Mouse (Mus musculus): Measurements from ENCODE around the gene Gm7233. TPM values are rescaled to one million over a fixed set of nuclear protein-coding genes. Genes with fewer than 3 reads are reported as not detected.
"Not testable (repeated sequence)": the region's sequence is repeated elsewhere in the genome, so short reads cannot be mapped to it uniquely, and the experiment has no call there.

Gene Gm7233
- polyA plus RNA-seq (2012; rRNA removed) (not detected in 2 replicates), polyA plus RNA-seq (2014; fragmentation: Nextera tagmentation; extraction: Ambion mirVana) (not detected in 2 replicates)

DNA sequence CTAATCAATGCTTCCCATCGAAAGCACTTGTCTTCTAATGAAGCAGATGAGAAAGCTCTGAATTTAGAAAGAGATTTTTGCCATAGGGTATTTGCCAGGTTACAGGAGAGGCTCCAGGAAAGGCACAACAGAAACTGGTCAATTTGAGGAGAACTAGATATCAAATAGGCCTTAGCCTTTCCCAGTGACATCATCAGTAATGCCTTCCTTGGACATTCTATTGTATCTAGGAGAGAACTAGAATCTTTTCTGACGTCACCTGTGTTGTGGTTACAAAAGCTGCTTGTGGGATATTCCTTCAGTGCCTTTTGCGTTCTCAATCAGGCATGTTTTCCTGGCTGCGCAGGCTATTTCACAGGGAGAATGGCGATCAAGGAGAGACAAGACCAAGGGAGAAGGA lies at the start of gene Gm7233:
Gm7233 (plus strand) TSS at position 301 of the 400 bp plus-strand sequence.
- H3K4me1 ChIP-seq (ENCODE audit: control insufficient read depth, insufficient read depth, low read length); H3K36me3 ChIP-seq (ENCODE audit: control insufficient read depth, insufficient read depth, low read length); H3K9ac ChIP-seq (ENCODE audit: low read depth, low read length, severe bottlenecking); DNase-seq (ENCODE audit: low spot score); H3K27ac ChIP-seq (replicated peaks; ENCODE audit: low read depth, low read length); H3K9me3 ChIP-seq (ENCODE audit: control insufficient read depth, low read length); ATAC-seq (ENCODE audit: low FRiP score, low read depth); H3K27me3 ChIP-seq (ENCODE audit: control insufficient read depth, insufficient read depth, low read length); H3K4me3 ChIP-seq (replicated peaks; ENCODE audit: low read length); H3K4me2 ChIP-seq (replicated peaks; ENCODE audit: low read depth, low read length, severe bottlenecking): not testable (repeated sequence)
- WGBS: 74% methylated on average over 4 of the region's 5 CpGs

DNA sequence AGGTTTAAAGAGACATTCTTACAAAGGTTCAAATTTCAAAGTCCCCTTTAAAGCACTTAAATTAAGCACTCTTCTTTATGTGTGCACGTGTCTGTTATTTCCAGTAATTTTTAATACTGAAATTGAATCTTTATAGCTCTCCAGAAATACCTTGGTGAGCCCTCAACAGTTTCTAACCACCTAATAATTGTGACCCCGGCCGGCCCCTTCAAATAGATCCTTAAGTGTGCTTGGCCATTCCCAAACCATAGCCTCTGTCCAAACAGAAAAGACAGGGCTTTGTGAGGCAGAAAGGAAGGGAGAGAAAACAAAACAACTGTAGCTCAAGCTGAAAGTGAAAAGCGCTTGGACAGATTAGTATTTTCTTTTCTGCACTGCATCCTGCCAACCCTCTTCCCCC lies 12.5 kb upstream of the Gm7233 start:
- H3K4me2 ChIP-seq (replicated peaks; ENCODE audit: low read depth, low read length, severe bottlenecking); ATAC-seq (ENCODE audit: low FRiP score, low read depth); H3K36me3 ChIP-seq (ENCODE audit: control insufficient read depth, insufficient read depth, low read length); H3K9me3 ChIP-seq (ENCODE audit: control insufficient read depth, low read length); DNase-seq (ENCODE audit: low spot score); H3K27ac ChIP-seq (replicated peaks; ENCODE audit: low read depth, low read length); H3K4me1 ChIP-seq (ENCODE audit: control insufficient read depth, insufficient read depth, low read length); H3K4me3 ChIP-seq (replicated peaks; ENCODE audit: low read length); H3K9ac ChIP-seq (ENCODE audit: low read depth, low read length, severe bottlenecking); H3K27me3 ChIP-seq (ENCODE audit: control insufficient read depth, insufficient read depth, low read length): not testable (repeated sequence)
- WGBS: 64% methylated on average over 4 of the region's 4 CpGs

GRCm38 (mm10) chr14:43167942-43168341 lies 11.7 kb upstream of the Gm7233 start:
- not testable (repeated sequence) for ATAC-seq (ENCODE audit: low FRiP score, low read depth); H3K4me1 ChIP-seq (ENCODE audit: control insufficient read depth, insufficient read depth, low read length); H3K9me3 ChIP-seq (ENCODE audit: control insufficient read depth, low read length); H3K4me2 ChIP-seq (replicated peaks; ENCODE audit: low read depth, low read length, severe bottlenecking); H3K27me3 ChIP-seq (ENCODE audit: control insufficient read depth, insufficient read depth, low read length); H3K9ac ChIP-seq (ENCODE audit: low read depth, low read length, severe bottlenecking); H3K4me3 ChIP-seq (replicated peaks; ENCODE audit: low read length); H3K36me3 ChIP-seq (ENCODE audit: control insufficient read depth, insufficient read depth, low read length); H3K27ac ChIP-seq (replicated peaks; ENCODE audit: low read depth, low read length); DNase-seq (ENCODE audit: low spot score)
- WGBS: no CpG with 5 or more reads among the region's 10 CpGs

GRCm38 (mm10) chr14:43168573-43169170 lies 11.0 kb upstream of the Gm7233 start:
- not testable (repeated sequence) for ATAC-seq (ENCODE audit: low FRiP score, low read depth); H3K4me1 ChIP-seq (ENCODE audit: control insufficient read depth, insufficient read depth, low read length); H3K36me3 ChIP-seq (ENCODE audit: control insufficient read depth, insufficient read depth, low read length); H3K9me3 ChIP-seq (ENCODE audit: control insufficient read depth, low read length); DNase-seq (ENCODE audit: low spot score); H3K27me3 ChIP-seq (ENCODE audit: control insufficient read depth, insufficient read depth, low read length); H3K9ac ChIP-seq (ENCODE audit: low read depth, low read length, severe bottlenecking); H3K4me2 ChIP-seq (replicated peaks; ENCODE audit: low read depth, low read length, severe bottlenecking); H3K4me3 ChIP-seq (replicated peaks; ENCODE audit: low read length); H3K27ac ChIP-seq (replicated peaks; ENCODE audit: low read depth, low read length)
- 5% methylated on average over 1 of the region's 10 CpGs for WGBS

DNA sequence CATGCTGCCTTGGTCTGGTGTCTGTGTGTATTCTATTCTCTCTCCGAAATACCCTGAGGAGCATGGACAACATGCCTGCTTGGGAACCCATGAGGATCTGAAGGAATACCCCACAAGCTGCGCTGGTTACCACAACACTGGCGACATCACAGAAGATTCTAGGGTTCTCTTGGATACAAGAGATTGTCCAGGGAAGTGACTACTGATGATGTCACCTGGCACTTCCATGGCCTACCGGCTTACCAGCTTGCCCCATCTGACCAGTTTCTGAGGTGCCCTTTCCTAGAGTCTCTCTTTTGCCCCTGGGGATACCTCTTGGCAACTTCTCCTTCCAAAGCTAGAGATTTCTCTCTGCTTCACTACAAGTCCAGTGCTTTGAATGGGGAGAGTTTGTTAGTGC lies 55.5 kb downstream of the Gm7233 start, which contains the start of gene Gm8122:
Gm8122 (minus strand) TSS at position 101 of the 400 bp plus-strand sequence.
- H3K36me3 ChIP-seq (ENCODE audit: control insufficient read depth, insufficient read depth, low read length); H3K4me1 ChIP-seq (ENCODE audit: control insufficient read depth, insufficient read depth, low read length); H3K4me3 ChIP-seq (replicated peaks; ENCODE audit: low read length); H3K4me2 ChIP-seq (replicated peaks; ENCODE audit: low read depth, low read length, severe bottlenecking); H3K9ac ChIP-seq (ENCODE audit: low read depth, low read length, severe bottlenecking); H3K27me3 ChIP-seq (ENCODE audit: control insufficient read depth, insufficient read depth, low read length); DNase-seq (ENCODE audit: low spot score); H3K9me3 ChIP-seq (ENCODE audit: control insufficient read depth, low read length); ATAC-seq (ENCODE audit: low FRiP score, low read depth); H3K27ac ChIP-seq (replicated peaks; ENCODE audit: low read depth, low read length): not testable (repeated sequence)
- WGBS: 77% methylated on average over 2 of the region's 4 CpGs

Other genes starting within 250 kb of the Gm7233 start
- not detected in 2 replicates for gene Gm8082, start 186.2 kb upstream of the Gm7233 start, polyA plus RNA-seq (2012; rRNA removed)
- not detected in 2 replicates for gene Gm8082, start 186.2 kb upstream of the Gm7233 start, polyA plus RNA-seq (2014; fragmentation: Nextera tagmentation; extraction: Ambion mirVana)
- gene Gm10376, start 164.2 kb upstream of the Gm7233 start, polyA plus RNA-seq (2012; rRNA removed): not detected in 2 replicates
- not detected in 2 replicates for gene Gm10376, start 164.2 kb upstream of the Gm7233 start, polyA plus RNA-seq (2014; fragmentation: Nextera tagmentation; extraction: Ambion mirVana)
- gene Gm8094, start 103.2 kb upstream of the Gm7233 start, polyA plus RNA-seq (2012; rRNA removed): not detected in 2 replicates
- gene Gm8094, start 103.2 kb upstream of the Gm7233 start, polyA plus RNA-seq (2014; fragmentation: Nextera tagmentation; extraction: Ambion mirVana): not detected in 2 replicates
- gene Gm8104, start 79.3 kb upstream of the Gm7233 start, polyA plus RNA-seq (2012; rRNA removed): not detected in 2 replicates
- gene Gm8104, start 79.3 kb upstream of the Gm7233 start, polyA plus RNA-seq (2014; fragmentation: Nextera tagmentation; extraction: Ambion mirVana): not detected in 2 replicates
- gene Gm8122, start 55.4 kb downstream of the Gm7233 start, polyA plus RNA-seq (2012; rRNA removed): not detected in 2 replicates
- not detected in 2 replicates for gene Gm8122, start 55.4 kb downstream of the Gm7233 start, polyA plus RNA-seq (2014; fragmentation: Nextera tagmentation; extraction: Ambion mirVana)
- gene Gm8126, start 78.8 kb downstream of the Gm7233 start, polyA plus RNA-seq (2012; rRNA removed): not detected in 2 replicates
- gene Gm8126, start 78.8 kb downstream of the Gm7233 start, polyA plus RNA-seq (2014; fragmentation: Nextera tagmentation; extraction: Ambion mirVana): not detected in 2 replicates
- gene Gm9732, start 95.2 kb downstream of the Gm7233 start, polyA plus RNA-seq (2012; rRNA removed): not detected in 2 replicates
- gene Gm9732, start 95.2 kb downstream of the Gm7233 start, polyA plus RNA-seq (2014; fragmentation: Nextera tagmentation; extraction: Ambion mirVana): not detected in 2 replicates
- not detected in 2 replicates for gene Gm8127, start 114.0 kb downstream of the Gm7233 start, polyA plus RNA-seq (2012; rRNA removed)
- not detected in 2 replicates for gene Gm8127, start 114.0 kb downstream of the Gm7233 start, polyA plus RNA-seq (2014; fragmentation: Nextera tagmentation; extraction: Ambion mirVana)
- gene 1700001F09Rik, start 167.9 kb downstream of the Gm7233 start, polyA plus RNA-seq (2012; rRNA removed): not detected in 2 replicates
- not detected in 2 replicates for gene 1700001F09Rik, start 167.9 kb downstream of the Gm7233 start, polyA plus RNA-seq (2014; fragmentation: Nextera tagmentation; extraction: Ambion mirVana)
- not detected in 2 replicates for gene Gm8138, start 236.5 kb downstream of the Gm7233 start, polyA plus RNA-seq (2012; rRNA removed)
- not detected in 2 replicates for gene Gm8138, start 236.5 kb downstream of the Gm7233 start, polyA plus RNA-seq (2014; fragmentation: Nextera tagmentation; extraction: Ambion mirVana)

Data from limb, embryonic 14.5 days (tissue).